Mouse (Mus musculus) stomach, embryonic 14.5 days (tissue): ENCODE data around the gene Wnt5b. TPM values are rescaled to one million over a fixed set of nuclear protein-coding genes. Genes with fewer than 3 reads are reported as not detected.

Experiments used
- ATAC-seq: fragments of 200-750 bp; cut with Nextera tagmentation; 2 replicates; pipeline ENCODE4 v1.8.0; 2017; ENCODE audit warnings: low read depth, moderate TSS enrichment; ENCODE audit not compliant: insufficient number of reproducible peaks, insufficient read depth, low FRiP score
- H3K27ac ChIP-seq: fragments of 300-500 bp; sonication (generic); 2 replicates; pipeline ENCODE4 v1.5.1; 2014; ENCODE audit warnings: mild to moderate bottlenecking, low read length, moderate library complexity, mixed read lengths
- H3K27me3 ChIP-seq: fragments of 300-500 bp; sonication (generic); 2 replicates; pipeline ENCODE4 v1.6.1; 2014; ENCODE audit warnings: low read length, control low read depth, mixed read lengths; ENCODE audit not compliant: control insufficient read depth, insufficient read depth
- H3K36me3 ChIP-seq: fragments of 300-500 bp; sonication (generic); 2 replicates; pipeline ENCODE4 v1.6.1; 2014; ENCODE audit warnings: mild to moderate bottlenecking, control low read depth, low read length, moderate library complexity, mixed read lengths; ENCODE audit not compliant: control insufficient read depth, insufficient read depth
- H3K4me1 ChIP-seq: fragments of 300-500 bp; sonication (generic); 2 replicates; pipeline ENCODE4 v1.6.1; 2014; ENCODE audit warnings: low read length, control low read depth, mixed read lengths; ENCODE audit not compliant: control insufficient read depth, insufficient read depth
- H3K4me2 ChIP-seq: fragments of 300-500 bp; sonication (generic); replicated peaks from 2 replicates; pipeline ENCODE4 v1.6.1; 2014; ENCODE audit warnings: low read depth, low read length, control low read depth
- H3K4me3 ChIP-seq: fragments of 300-500 bp; sonication (generic); 2 replicates; pipeline ENCODE4 v1.5.1; 2014; ENCODE audit warnings: low read depth, low read length, control low read depth
- H3K9ac ChIP-seq: fragments of 300-500 bp; sonication (generic); replicated peaks from 2 replicates; pipeline ENCODE4 v1.6.1; 2014; ENCODE audit warnings: low read depth, mild to moderate bottlenecking, control low read depth, low read length, moderate library complexity, mixed read lengths
- H3K9me3 ChIP-seq: fragments of 300-500 bp; sonication (generic); 2 replicates; pipeline ENCODE4 v1.6.1; 2016; ENCODE audit warnings: low read depth, low read length, control low read depth; ENCODE audit not compliant: control insufficient read depth
- WGBS: fragments of 180-500 bp; shearing (Covaris S2); extraction: QIAGEN DNeasy Blood & Tissue Kit; methylation state at CpG from one replicate; pipeline ENCODE4 v1.1.7; 2014; 5-methylcytosine and 5-hydroxymethylcytosine counted together
- polyA plus RNA-seq: library from polyadenylated mRNA; unstranded; fragments of >200 nt; fragmentation: Nextera tagmentation; extraction: Ambion mirVana; gene quantifications from 2 replicates; pipeline ENCODE4 v1.2.1, GENCODE M21; 2014

Wnt5b gene
- polyA plus RNA-seq, 1 experiment from 2014 or later, result 11.6 TPM

DNA sequence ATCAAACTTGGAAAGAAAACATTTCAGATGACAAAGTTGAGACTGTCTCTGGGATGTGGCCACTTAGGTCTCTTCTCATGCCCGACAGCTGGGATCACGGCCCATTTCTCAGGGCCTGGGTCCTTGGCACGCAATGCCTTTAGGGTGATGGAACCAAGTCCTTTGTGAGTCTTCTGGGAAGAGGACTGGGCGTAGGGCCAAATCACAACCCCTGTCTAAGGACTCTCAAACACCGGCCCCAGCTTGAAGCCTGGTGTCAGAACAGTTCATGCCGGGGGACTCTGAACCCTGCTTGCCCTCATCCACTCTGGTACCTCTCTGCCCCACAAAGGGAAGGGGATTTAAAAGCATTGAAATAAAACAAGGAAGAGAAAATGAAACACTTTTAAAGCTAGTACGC is 30.1 kb downstream of the Wnt5b start:
- Histone ChIP-seq H3K27me3 (no peaks in the 10 kb centered on the region), H3K9ac (no peak overlapping the region), H3K4me2 (no peak overlapping the region), H3K4me1 (no peaks in the 10 kb centered on the region), H3K4me3 (no peak overlapping the region), H3K27ac (no peak overlapping the region), H3K9me3 (no peaks in the 10 kb centered on the region), H3K36me3 (no peaks in the 10 kb centered on the region)
- no peak for ATAC-seq
- WGBS, result 72% methylated on average over 7 of the region's 7 CpGs

DNA sequence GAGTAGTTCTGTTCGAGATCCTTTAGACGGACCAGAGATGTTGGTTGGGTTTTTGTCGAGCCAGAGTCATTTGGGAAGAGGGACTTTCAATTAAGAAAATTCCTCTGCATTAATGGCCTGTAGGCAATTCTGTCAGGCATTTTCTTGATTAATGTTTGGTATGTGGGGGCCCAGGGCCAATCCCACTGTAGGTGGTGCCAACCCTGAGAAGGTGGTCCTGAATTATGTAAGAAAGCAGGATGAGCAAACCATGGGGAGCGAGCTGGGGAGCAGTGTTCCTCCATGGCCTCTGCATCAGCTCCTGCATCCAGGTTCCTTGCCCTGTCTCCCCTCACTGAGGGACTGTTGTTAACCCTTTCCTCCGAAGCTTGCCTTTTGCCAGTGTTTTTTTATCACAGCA is 30.7 kb downstream of the Wnt5b start:
- ATAC-seq, result no peak
- Histone ChIP-seq H3K27me3 (no peaks in the 10 kb centered on the region), H3K27ac (no peak overlapping the region), H3K4me1 (no peaks in the 10 kb centered on the region), H3K4me2 (no peak overlapping the region), H3K9me3 (no peaks in the 10 kb centered on the region), H3K9ac (no peak overlapping the region), H3K36me3 (no peaks in the 10 kb centered on the region), H3K4me3 (no peak overlapping the region)
- WGBS, result 87% methylated on average over 5 of the region's 5 CpGs

DNA sequence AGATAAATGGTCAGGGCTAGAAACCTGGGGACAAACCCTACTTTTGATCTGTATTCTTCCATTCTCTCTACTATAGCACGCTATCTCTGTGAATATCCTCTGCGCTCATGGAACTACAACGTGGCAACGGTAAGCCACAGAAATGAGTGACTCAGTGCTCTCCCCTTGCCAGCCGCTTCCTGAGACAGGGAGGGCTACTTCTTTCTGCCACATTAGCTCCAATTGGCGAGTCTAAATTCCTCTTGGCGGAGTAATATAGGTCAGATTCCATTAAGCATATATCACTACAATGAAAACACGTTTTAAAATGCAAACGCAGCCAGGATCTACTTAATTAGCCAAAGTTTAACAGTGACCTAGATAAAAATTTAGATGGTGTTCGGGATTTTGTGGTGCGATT is 31.4 kb downstream of the Wnt5b start:
- Histone ChIP-seq H3K27me3 (no peaks in the 10 kb centered on the region), H3K36me3 (no peaks in the 10 kb centered on the region), H3K27ac (no peak overlapping the region), H3K9ac (no peak overlapping the region), H3K4me3 (no peak overlapping the region), H3K4me1 (no peaks in the 10 kb centered on the region), H3K9me3 (no peaks in the 10 kb centered on the region), H3K4me2 (no peak overlapping the region)
- WGBS, result 86% methylated on average over 11 of the region's 11 CpGs
- ATAC-seq, result no peak

DNA sequence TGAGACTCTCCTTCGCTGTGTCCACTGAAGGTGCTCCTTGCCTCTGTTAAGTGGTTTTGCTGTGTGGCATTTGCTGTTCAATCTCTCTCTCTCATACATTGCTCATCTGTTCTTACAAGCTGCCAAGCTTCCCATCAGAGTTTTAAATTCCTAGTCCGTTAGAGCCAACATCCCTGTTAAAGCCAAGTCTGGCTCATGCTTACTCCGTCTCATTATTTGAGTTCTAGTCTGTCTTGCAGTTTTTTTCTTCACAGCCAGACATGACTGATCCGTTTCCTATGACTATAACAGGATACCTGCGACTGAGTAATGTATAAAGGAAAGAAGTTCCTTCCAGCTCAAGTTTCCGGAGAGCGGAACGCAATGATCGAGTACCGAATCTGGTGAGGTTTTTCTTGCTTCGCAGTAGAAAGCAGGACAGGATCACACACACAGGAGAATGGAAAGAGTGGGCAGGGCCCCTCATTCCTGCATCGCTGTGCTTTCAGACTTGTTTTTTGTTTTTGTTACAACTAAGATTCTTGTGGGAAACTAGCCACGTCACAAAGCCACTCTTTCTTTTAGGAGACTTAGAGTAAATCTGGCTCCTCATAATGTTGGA is 34.6 kb downstream of the Wnt5b start:
- no peak overlapping the region for H3K4me3 ChIP-seq
- ATAC-seq, result no peak
- H3K9ac ChIP-seq, result no peak overlapping the region
- no peaks in the 10 kb centered on the region for H3K9me3 ChIP-seq
- H3K4me1 ChIP-seq, result no peaks in the 10 kb centered on the region
- H3K36me3 ChIP-seq, result no peaks in the 10 kb centered on the region
- H3K27me3 ChIP-seq, result no peaks in the 10 kb centered on the region
- H3K27ac ChIP-seq, result no peak overlapping the region
- no peak overlapping the region for H3K4me2 ChIP-seq
- 90% methylated on average over 13 of the region's 13 CpGs for WGBS

DNA sequence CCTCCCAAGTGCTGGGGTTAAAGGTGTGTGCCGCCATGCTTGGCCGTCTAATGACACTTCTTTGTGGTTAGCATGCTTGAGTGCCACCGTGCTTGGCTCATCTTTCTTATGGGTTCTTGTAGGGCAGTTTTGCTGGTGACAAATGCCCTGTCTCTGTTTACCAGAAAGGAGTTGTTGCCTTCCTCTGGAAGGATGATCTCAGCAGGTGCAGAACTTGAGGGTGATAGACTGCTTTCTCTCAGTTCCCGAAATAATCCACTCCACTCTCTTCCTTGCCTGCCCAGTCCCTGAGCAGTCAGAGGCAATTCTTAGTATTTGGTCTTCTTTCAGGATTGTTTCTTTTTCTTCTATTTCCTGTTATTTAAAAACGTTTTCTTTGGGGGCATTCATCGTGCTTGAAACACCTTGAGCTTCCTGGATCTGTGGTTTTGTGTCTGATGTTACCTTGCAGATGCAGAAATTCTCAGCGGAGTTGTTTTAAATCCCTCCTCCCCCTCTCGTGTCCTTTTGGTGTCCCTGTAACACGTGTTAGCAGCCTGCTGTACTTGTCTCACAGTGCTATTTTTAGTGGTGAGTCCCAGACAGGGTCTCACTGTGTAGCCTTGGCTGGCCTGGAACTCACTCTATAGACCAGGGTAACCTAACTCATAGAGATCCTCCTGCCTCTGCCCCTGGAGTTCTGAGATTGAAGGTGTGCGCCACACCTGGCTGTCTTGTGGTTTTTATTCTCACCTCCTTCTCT is 35.3 kb downstream of the Wnt5b start:
- H3K36me3 ChIP-seq, result no peaks in the 10 kb centered on the region
- H3K27ac ChIP-seq, result no peak overlapping the region
- H3K9ac ChIP-seq, result no peak overlapping the region
- no peak overlapping the region for H3K4me3 ChIP-seq
- no peaks in the 10 kb centered on the region for H3K9me3 ChIP-seq
- ATAC-seq, result no peak
- no peaks in the 10 kb centered on the region for H3K4me1 ChIP-seq
- 86% methylated on average over 10 of the region's 10 CpGs for WGBS
- H3K4me2 ChIP-seq, result no peak overlapping the region
- no peaks in the 10 kb centered on the region for H3K27me3 ChIP-seq

DNA sequence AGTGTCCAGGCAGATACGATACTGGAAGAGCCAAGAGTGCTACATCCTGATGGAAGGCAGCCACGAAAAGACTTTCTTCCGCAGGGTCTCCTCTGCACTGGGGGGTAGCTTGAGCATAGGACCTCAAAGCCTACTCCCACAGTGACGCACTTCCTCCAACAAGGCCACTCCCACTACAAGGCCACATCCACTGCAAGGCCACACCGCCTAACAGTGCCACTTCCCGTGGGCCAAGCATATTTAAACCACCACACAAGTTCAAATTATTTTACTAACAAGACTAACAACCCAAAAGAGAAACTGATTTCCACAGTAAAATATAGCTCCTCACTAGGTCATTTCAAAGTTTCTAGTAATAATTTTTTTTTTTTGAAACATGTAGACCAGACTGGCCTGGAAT is 35.9 kb downstream of the Wnt5b start:
- no peak overlapping the region for H3K27ac ChIP-seq
- no peak for ATAC-seq

DNA sequence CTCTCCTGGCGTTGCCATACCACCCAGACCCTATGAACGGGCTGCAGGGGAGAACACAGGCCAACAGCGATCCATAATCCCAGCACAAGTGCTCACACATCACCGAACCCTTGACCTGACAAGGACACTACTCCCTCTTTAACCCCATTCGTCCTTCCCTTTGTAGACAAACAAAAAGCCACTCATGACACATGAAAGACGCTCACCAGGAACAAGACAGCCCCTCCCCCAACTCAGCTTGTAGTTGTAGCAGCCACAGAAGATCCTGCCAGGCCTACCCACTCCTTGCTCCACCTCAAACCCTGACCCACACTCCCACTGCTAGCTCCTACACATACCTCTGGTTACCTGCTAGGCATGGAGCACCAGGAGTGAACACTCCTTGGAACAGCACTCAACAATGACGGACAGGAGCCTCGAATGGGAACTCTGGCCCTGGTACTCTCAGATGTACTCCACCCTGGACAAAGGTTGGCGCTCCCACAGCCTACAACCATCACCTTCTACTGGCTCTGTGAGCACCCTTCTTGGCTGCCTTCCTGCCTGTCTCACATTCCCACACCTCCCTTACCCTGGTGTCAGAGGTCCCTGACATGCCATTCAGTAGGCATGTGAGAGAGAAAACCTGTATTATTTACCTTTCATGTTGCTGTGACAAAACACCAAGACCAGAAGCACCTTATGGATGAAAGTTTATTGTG is 38.5 kb downstream of the Wnt5b start:
- Histone ChIP-seq H3K4me1 (no peaks in the 10 kb centered on the region), H3K9ac (no peak overlapping the region), H3K27ac (no peak overlapping the region), H3K4me3 (no peak overlapping the region), H3K9me3 (no peaks in the 10 kb centered on the region), H3K27me3 (no peaks in the 10 kb centered on the region), H3K4me2 (no peak overlapping the region), H3K36me3 (no peaks in the 10 kb centered on the region)
- WGBS, result 66% methylated on average over 9 of the region's 9 CpGs
- no peak for ATAC-seq

More for the DNA sequence above, 35.9 kb downstream of the Wnt5b start:
- no peak overlapping the region for H3K4me3 ChIP-seq
- H3K9ac ChIP-seq, result no peak overlapping the region
- H3K4me1 ChIP-seq, result no peaks in the 10 kb centered on the region
- no peaks in the 10 kb centered on the region for H3K9me3 ChIP-seq
- 95% methylated on average over 6 of the region's 6 CpGs for WGBS
- no peak overlapping the region for H3K4me2 ChIP-seq
- no peaks in the 10 kb centered on the region for H3K27me3 ChIP-seq
- H3K36me3 ChIP-seq, result no peaks in the 10 kb centered on the region

DNA sequence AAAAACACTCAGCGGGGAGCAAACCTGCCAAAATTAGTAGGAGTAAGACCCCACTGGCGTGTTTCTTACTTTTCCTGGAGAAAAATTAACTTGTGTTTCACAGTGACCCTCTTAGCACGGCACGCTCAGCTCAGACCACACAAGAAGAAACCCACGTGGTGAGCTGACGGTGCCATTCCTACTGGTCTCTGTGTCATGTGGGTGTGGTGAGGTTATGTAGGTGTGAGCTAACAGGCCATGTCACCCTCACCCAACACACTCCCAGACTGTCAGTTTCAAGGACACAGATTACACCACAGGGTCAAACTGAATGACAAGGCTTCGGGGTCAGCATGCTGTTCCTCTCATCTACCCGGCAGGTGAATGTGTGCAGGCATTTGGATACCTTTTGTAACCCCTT is 39.4 kb downstream of the Wnt5b start:
- 69% methylated on average over 8 of the region's 8 CpGs for WGBS
- no peak for ATAC-seq
- Histone ChIP-seq H3K4me1 (0 out of 2 replicates have a peak, but pooled peaks cover 2% of the 10 kb centered on the region), H3K4me2 (no peak overlapping the region), H3K4me3 (no peak overlapping the region), H3K36me3 (no peaks in the 10 kb centered on the region), H3K27ac (no peak overlapping the region), H3K9me3 (no peaks in the 10 kb centered on the region), H3K27me3 (no peaks in the 10 kb centered on the region), H3K9ac (no peak overlapping the region)
